Mouse (Mus musculus) kidney, adult 2 months (tissue): ENCODE data around the gene L3mbtl4.

ENCODE experiments used
- CTCF ChIP-seq: fragments of 200-500 bp; conservative IDR thresholded peaks from 2 replicates; pipeline ENCODE4 v1.5.1; 2011; ENCODE audit warnings: low read depth, mild to moderate bottlenecking, control low read depth, low read length, moderate library complexity, mixed read lengths; ENCODE audit not compliant: insufficient read depth, insufficient read length
- POLR2A ChIP-seq: fragments of 200-500 bp; IDR thresholded peaks from one replicate; pipeline ENCODE4 v1.6.1; 2011; ENCODE audit warnings: low read depth, low read length, control low read depth

DNA sequence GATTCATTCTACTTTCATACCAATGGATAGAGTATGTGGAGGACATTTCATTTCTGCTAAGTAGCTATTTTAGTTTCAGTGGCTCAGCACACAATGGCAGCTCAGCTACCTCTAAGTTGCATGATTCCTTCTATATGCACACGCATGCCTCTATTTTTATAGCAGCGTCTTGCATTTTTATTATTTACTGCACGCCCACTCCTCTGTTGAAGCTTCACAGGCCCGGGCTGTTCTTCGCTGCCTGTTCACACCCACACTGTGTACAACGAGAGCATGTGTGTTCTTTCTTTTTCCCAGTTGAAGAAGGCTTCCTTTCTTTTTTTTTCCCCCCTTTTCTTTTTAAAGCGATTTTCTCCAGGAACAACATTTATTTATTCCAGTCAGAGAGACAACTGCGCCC is 357.8 kb downstream of the L3mbtl4 start:
- TF ChIP-seq POLR2A (no peak), CTCF (no peak)
